19 mouse cellular contexts compared by ENCODE assay signal in the genomic region with DNA sequence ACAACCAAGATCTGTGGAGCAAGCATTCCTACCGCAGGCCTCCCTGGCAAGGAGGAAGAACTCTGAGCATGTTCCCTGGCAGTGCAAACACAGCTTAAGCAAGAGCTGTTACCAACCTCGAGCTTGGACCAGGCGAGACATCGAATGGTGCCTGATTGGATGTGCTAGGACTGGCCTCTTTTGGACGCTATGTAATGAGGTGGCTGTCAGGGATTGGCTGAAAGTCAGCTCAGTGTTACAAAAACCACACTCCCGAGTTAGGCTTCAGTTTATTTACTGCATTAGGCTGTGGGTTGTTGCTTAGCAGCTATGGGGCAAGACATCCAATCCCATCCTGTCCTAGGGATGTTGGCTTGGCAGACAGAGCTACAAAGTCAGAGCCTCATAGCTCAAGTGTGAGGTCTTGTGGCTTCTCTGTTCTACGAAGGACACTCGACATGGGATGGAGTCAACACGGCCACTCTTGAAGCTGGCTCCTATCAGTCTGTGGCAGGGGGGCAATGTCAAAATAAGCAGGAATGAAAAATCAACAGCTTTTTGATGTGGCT.
DNase-seq lines count a peak whose midpoint lies in the region; ATAC-seq and TF ChIP-seq lines count a peak whose summit lies in the region.
"Had no signal": no experiment of that assay in that cellular context is flagged by ENCODE, and none has a peak within 500 bp of the region (broad histone marks: within the 10 kb centered on the region; RNA-seq: fewer than 3 reads in every experiment).

No protein-coding gene starts in this region.

- no peaks in the 10 kb centered on the region for H3K4me1 ChIP-seq in lung, adult 2 months (ENCODE audit: control insufficient read depth, insufficient read depth, low read length)
- peaks cover 33% of the 10 kb centered on the region for H3K4me1 ChIP-seq in embryonic facial prominence, embryonic 10.5 days
- no peaks in the 10 kb centered on the region for H3K4me1 ChIP-seq in stomach, postnatal 0 days (replicated peaks; ENCODE audit: control insufficient read depth, insufficient read depth)

- peak overlapping the region; percentile 36; the same call in 1 of the 2 replicates for H3K27ac ChIP-seq in embryonic facial prominence, embryonic 10.5 days (replicated peaks)
- H3K27ac ChIP-seq in stomach, postnatal 0 days (replicated peaks): no peak overlapping the region
- H3K27ac ChIP-seq: heart, embryonic 13.5 days; hindbrain, embryonic 15.5 days; kidney, embryonic 15.5 days; limb, embryonic 13.5 days; liver, embryonic 15.5 days; stomach, embryonic 15.5 days had no signal

- H3K4me2 ChIP-seq in stomach, postnatal 0 days (replicated peaks; ENCODE audit: low read depth): no peak overlapping the region
- H3K4me2 ChIP-seq: heart, embryonic 13.5 days; hindbrain, embryonic 15.5 days; kidney, embryonic 15.5 days; limb, embryonic 13.5 days; liver, embryonic 15.5 days; stomach, embryonic 15.5 days had no signal

- H3K9ac ChIP-seq in stomach, postnatal 0 days (ENCODE audit: low read length): no peak overlapping the region
- H3K9ac ChIP-seq: heart, embryonic 13.5 days; hindbrain, embryonic 15.5 days; kidney, embryonic 15.5 days; limb, embryonic 13.5 days; liver, embryonic 15.5 days; stomach, embryonic 15.5 days had no signal

- no peaks in the 10 kb centered on the region for H3K36me3 ChIP-seq in embryonic facial prominence, embryonic 10.5 days (replicated peaks)
- H3K36me3 ChIP-seq in stomach, postnatal 0 days (ENCODE audit: control insufficient read depth, insufficient read depth, low read length): no peaks in the 10 kb centered on the region
- H3K36me3 ChIP-seq: heart, embryonic 13.5 days; hindbrain, embryonic 15.5 days; kidney, embryonic 15.5 days; limb, embryonic 13.5 days; liver, embryonic 15.5 days; stomach, embryonic 15.5 days had no signal

- TF ChIP-seq EP300 in stomach, postnatal 0 days (optimal IDR thresholded peaks at IDR 0.05): no peak

- TF ChIP-seq CTCF in lung, adult 2 months (IDR thresholded peaks at IDR 0.05; ENCODE audit: insufficient read depth, low read length): no peak
- no peak for TF ChIP-seq CTCF in stomach, postnatal 0 days (IDR thresholded peaks at IDR 0.05; ENCODE audit: low read depth)

- DNase-seq in lung, postnatal 10 days: peak; percentile 51
- DNase-seq in lung, adult 2 months: no peak
- DNase-seq in embryonic facial prominence, embryonic 10.5 days (ENCODE audit: low spot score): no peak
- peak; percentile 56 for DNase-seq in induced T-regulatory cell, adult 2 months (ENCODE audit: low read depth)
- no peak for DNase-seq in stomach, postnatal 0 days (ENCODE audit: low spot score)
- DNase-seq in urinary bladder, adult 18-20 months (ENCODE audit: low spot score in 2 of 2): no peak
- no peak for DNase-seq in layer of hippocampus, postnatal 10 days (ENCODE audit: low spot score in 2 of 2)
- DNase-seq: cerebellum, adult 8-10 months; kidney, postnatal 4 days; layer of hippocampus, adult 9-11 months; spleen, adult 18-20 months had no signal

- WGBS in lung, adult 2 months: 61% methylated on average over 9 of the region's 9 CpGs
- 89% methylated on average over 9 of the region's 9 CpGs for WGBS in embryonic facial prominence, embryonic 10.5 days
- 52% methylated on average over 9 of the region's 9 CpGs for WGBS in stomach, postnatal 0 days

- no peak overlapping the region for H3K4me3 ChIP-seq in lung, adult 2 months (replicated peaks; ENCODE audit: extremely low read depth, low read depth, low read length)
- H3K4me3 ChIP-seq in embryonic facial prominence, embryonic 10.5 days: no peak overlapping the region
- H3K4me3 ChIP-seq in stomach, postnatal 0 days (ENCODE audit: low read depth, low read length): no peak overlapping the region
- H3K4me3 ChIP-seq: heart, embryonic 13.5 days; hindbrain, embryonic 15.5 days; kidney, embryonic 15.5 days; limb, embryonic 13.5 days; liver, embryonic 15.5 days; stomach, embryonic 15.5 days had no signal

- no peak for TF ChIP-seq POLR2A in lung, adult 2 months (IDR thresholded peaks at IDR 0.05; ENCODE audit: borderline replicate concordance, extremely low read depth, low read depth, low read length)

- H3K9me3 ChIP-seq in embryonic facial prominence, embryonic 10.5 days: no peaks in the 10 kb centered on the region
- H3K9me3 ChIP-seq in stomach, postnatal 0 days (ENCODE audit: control insufficient read depth, low read length): no peaks in the 10 kb centered on the region
- H3K9me3 ChIP-seq: heart, embryonic 13.5 days; hindbrain, embryonic 15.5 days; kidney, embryonic 15.5 days; limb, embryonic 13.5 days; liver, embryonic 15.5 days; stomach, embryonic 15.5 days had no signal

- no peaks in the 10 kb centered on the region for H3K27me3 ChIP-seq in embryonic facial prominence, embryonic 10.5 days (replicated peaks; ENCODE audit: low read depth, poor library complexity, severe bottlenecking)
- no peaks in the 10 kb centered on the region for H3K27me3 ChIP-seq in stomach, postnatal 0 days (ENCODE audit: control insufficient read depth, insufficient read depth, low read length)
- H3K27me3 ChIP-seq: heart, embryonic 13.5 days; kidney, embryonic 15.5 days; limb, embryonic 13.5 days; liver, embryonic 15.5 days; stomach, embryonic 15.5 days had no signal

- peak; percentile 81 for ATAC-seq in stomach, postnatal 0 days (ENCODE audit: low FRiP score, low TSS enrichment)
- ATAC-seq: forebrain, embryonic 16.5 days; intestine, embryonic 16.5 days had no signal

Comparison
In these comparisons a context has a peak if more than half of its experiments do, and no peak if none do; other contexts are left out.
1. DNase-seq: peak in lung, postnatal 10 days (single experiment) and induced T-regulatory cell, adult 2 months (single experiment); none in lung, adult 2 months (single experiment), embryonic facial prominence, embryonic 10.5 days (single experiment), stomach, postnatal 0 days (single experiment), urinary bladder, adult 18-20 months (0 of 2) and layer of hippocampus, postnatal 10 days (0 of 2).